Mouse (Mus musculus): ENCODE data around the gene 9430015G10Rik. TPM values are rescaled to one million over a fixed set of nuclear protein-coding genes. Genes with fewer than 3 reads are reported as not detected.

Gene 9430015G10Rik
- polyA plus RNA-seq, 1 experiment from 2014 or later: 11.8 TPM

- no peak for ATAC-seq (ENCODE audit: low read depth)
- Histone ChIP-seq H3K36me3 (no peaks in the 10 kb centered on the region), H3K4me2 (no peak overlapping the region), H3K27ac (no peak overlapping the region), H3K9ac (no peak overlapping the region), H3K4me3 (replicated peaks) (no peak overlapping the region), H3K27me3 (peaks cover 11% of the 10 kb centered on the region), H3K9me3 (replicated peaks) (no peaks in the 10 kb centered on the region), H3K4me1 (replicated peaks) (peaks cover 28% of the 10 kb centered on the region)
- DNase-seq: no peak
- 40% methylated on average over 4 of the region's 4 CpGs for WGBS (ENCODE audit: insufficient replicate concordance)
These were observed 27.1 kb upstream of the 9430015G10Rik start for GRCm38 (mm10) chr4:156082621-156083234.

GRCm38 (mm10) chr4:156083348-156083747, 26.4 kb upstream of the 9430015G10Rik start:
- Histone ChIP-seq H3K4me3 (replicated peaks) (no peak overlapping the region), H3K27me3 (peaks cover 5% of the 10 kb centered on the region), H3K36me3 (no peaks in the 10 kb centered on the region), H3K4me1 (replicated peaks) (peaks cover 22% of the 10 kb centered on the region), H3K9me3 (replicated peaks) (no peaks in the 10 kb centered on the region), H3K27ac (peak overlapping the region; percentile 43; the same call in 1 of the 2 replicates), H3K9ac (no peak overlapping the region), H3K4me2 (0 out of 2 replicates have a peak overlapping the region, but pooled peaks have one; percentile 1)
- no peak for DNase-seq
- WGBS (ENCODE audit: insufficient replicate concordance): 68% methylated on average over 5 of the region's 5 CpGs
- ATAC-seq (ENCODE audit: low read depth): no peak

- no peaks in the 10 kb centered on the region for H3K36me3 ChIP-seq
- H3K4me3 ChIP-seq (replicated peaks): no peak overlapping the region
- H3K9ac ChIP-seq: no peak overlapping the region
- ATAC-seq (ENCODE audit: low read depth) (no peak), DNase-seq (no peak)
- no peaks in the 10 kb centered on the region for H3K27me3 ChIP-seq
- 60% methylated on average over 9 of the region's 9 CpGs for WGBS (ENCODE audit: insufficient replicate concordance)
- H3K4me1 ChIP-seq (replicated peaks): peaks cover 22% of the 10 kb centered on the region
- H3K27ac ChIP-seq: peak overlapping the region; percentile 23; the same call in 1 of the 2 replicates
- no peaks in the 10 kb centered on the region for H3K9me3 ChIP-seq (replicated peaks)
- no peak overlapping the region for H3K4me2 ChIP-seq
These were observed 25.5 kb upstream of the 9430015G10Rik start for GRCm38 (mm10) chr4:156084096-156084879.

GRCm38 (mm10) chr4:156085256-156085655, 24.5 kb upstream of the 9430015G10Rik start:
- 63% methylated on average over 8 of the region's 8 CpGs for WGBS (ENCODE audit: insufficient replicate concordance)
- H3K9ac ChIP-seq: no peak overlapping the region
- no peaks in the 10 kb centered on the region for H3K9me3 ChIP-seq (replicated peaks)
- no peak overlapping the region for H3K4me3 ChIP-seq (replicated peaks)
- H3K36me3 ChIP-seq: no peaks in the 10 kb centered on the region
- H3K4me2 ChIP-seq: no peak overlapping the region
- no peak overlapping the region for H3K27ac ChIP-seq
- ATAC-seq (ENCODE audit: low read depth) (no peak), DNase-seq (no peak)
- H3K4me1 ChIP-seq (replicated peaks): peaks cover 22% of the 10 kb centered on the region
- no peaks in the 10 kb centered on the region for H3K27me3 ChIP-seq

GRCm38 (mm10) chr4:156087398-156088087, 22.2 kb upstream of the 9430015G10Rik start:
- Histone ChIP-seq H3K36me3 (no peaks in the 10 kb centered on the region), H3K4me2 (no peak overlapping the region), H3K27ac (no peak overlapping the region), H3K9me3 (replicated peaks) (no peaks in the 10 kb centered on the region), H3K4me1 (replicated peaks) (peaks cover 41% of the 10 kb centered on the region), H3K4me3 (replicated peaks) (no peak overlapping the region), H3K27me3 (no peaks in the 10 kb centered on the region), H3K9ac (no peak overlapping the region)
- DNase-seq (no peak), ATAC-seq (ENCODE audit: low read depth) (no peak)
- WGBS (ENCODE audit: insufficient replicate concordance): 16% methylated on average over 5 of the region's 5 CpGs

- Histone ChIP-seq H3K9ac (no peak overlapping the region), H3K4me3 (replicated peaks) (no peak overlapping the region), H3K4me1 (replicated peaks) (peaks cover 34% of the 10 kb centered on the region), H3K4me2 (peak overlapping the region; percentile 25), H3K27ac (no peak overlapping the region), H3K27me3 (no peaks in the 10 kb centered on the region), H3K9me3 (replicated peaks) (no peaks in the 10 kb centered on the region), H3K36me3 (no peaks in the 10 kb centered on the region)
- peak; percentile 91 for ATAC-seq (ENCODE audit: low read depth)
- WGBS (ENCODE audit: insufficient replicate concordance): 40% methylated on average over 1 of the region's 1 CpGs
- DNase-seq: peak; percentile 15
These were observed 18.5 kb upstream of the 9430015G10Rik start for GRCm38 (mm10) chr4:156091236-156091635.

GRCm38 (mm10) chr4:156092765-156093164, 17.0 kb upstream of the 9430015G10Rik start:
- Histone ChIP-seq H3K27ac (0 out of 2 replicates have a peak overlapping the region, but pooled peaks have one; percentile 20), H3K4me3 (replicated peaks) (no peak overlapping the region), H3K4me2 (no peak overlapping the region), H3K9ac (no peak overlapping the region), H3K27me3 (no peaks in the 10 kb centered on the region), H3K36me3 (no peaks in the 10 kb centered on the region), H3K4me1 (replicated peaks) (peaks cover 34% of the 10 kb centered on the region), H3K9me3 (replicated peaks) (no peaks in the 10 kb centered on the region)
- ATAC-seq (ENCODE audit: low read depth) (no peak), DNase-seq (no peak)
- 64% methylated on average over 1 of the region's 1 CpGs for WGBS (ENCODE audit: insufficient replicate concordance)

- peaks cover 34% of the 10 kb centered on the region for H3K4me1 ChIP-seq (replicated peaks)
- no peak overlapping the region for H3K4me3 ChIP-seq (replicated peaks)
- no peaks in the 10 kb centered on the region for H3K9me3 ChIP-seq (replicated peaks)
- DNase-seq (no peak), ATAC-seq (ENCODE audit: low read depth) (peak; percentile 60)
- H3K27me3 ChIP-seq: no peaks in the 10 kb centered on the region
- 59% methylated on average over 5 of the region's 5 CpGs for WGBS (ENCODE audit: insufficient replicate concordance)
- H3K27ac ChIP-seq: peak overlapping the region; percentile 34; the same call in 1 of the 2 replicates
- H3K36me3 ChIP-seq: no peaks in the 10 kb centered on the region
- no peak overlapping the region for H3K9ac ChIP-seq
- no peak overlapping the region for H3K4me2 ChIP-seq
These were observed 16.0 kb upstream of the 9430015G10Rik start for GRCm38 (mm10) chr4:156093758-156094157.

GRCm38 (mm10) chr4:156096191-156096590, 13.6 kb upstream of the 9430015G10Rik start:
- Histone ChIP-seq H3K4me2 (no peak overlapping the region), H3K36me3 (no peaks in the 10 kb centered on the region), H3K9me3 (replicated peaks) (no peaks in the 10 kb centered on the region), H3K4me3 (replicated peaks) (no peak overlapping the region), H3K27me3 (no peaks in the 10 kb centered on the region), H3K27ac (no peak overlapping the region), H3K4me1 (replicated peaks) (peaks cover 28% of the 10 kb centered on the region), H3K9ac (no peak overlapping the region)
- DNase-seq (no peak), ATAC-seq (ENCODE audit: low read depth) (no peak)
- WGBS (ENCODE audit: insufficient replicate concordance): 73% methylated on average over 1 of the region's 1 CpGs

GRCm38 (mm10) chr4:156097770-156098366, 11.9 kb upstream of the 9430015G10Rik start:
- Histone ChIP-seq H3K4me2 (no peak overlapping the region), H3K4me1 (replicated peaks) (peaks cover 11% of the 10 kb centered on the region), H3K36me3 (no peaks in the 10 kb centered on the region), H3K27ac (no peak overlapping the region), H3K9me3 (replicated peaks) (no peaks in the 10 kb centered on the region), H3K9ac (no peak overlapping the region), H3K4me3 (replicated peaks) (no peak overlapping the region), H3K27me3 (no peaks in the 10 kb centered on the region)
- 59% methylated on average over 9 of the region's 9 CpGs for WGBS (ENCODE audit: insufficient replicate concordance)
- no peak for DNase-seq
- ATAC-seq (ENCODE audit: low read depth): no peak

GRCm38 (mm10) chr4:156099427-156099826, 10.4 kb upstream of the 9430015G10Rik start:
- H3K27ac ChIP-seq: no peak overlapping the region
- H3K27me3 ChIP-seq: no peaks in the 10 kb centered on the region
- no peak overlapping the region for H3K4me2 ChIP-seq
- H3K4me3 ChIP-seq (replicated peaks): no peak overlapping the region
- H3K4me1 ChIP-seq (replicated peaks): 0 out of 2 replicates have a peak, but pooled peaks cover 3% of the 10 kb centered on the region
- DNase-seq (no peak), ATAC-seq (ENCODE audit: low read depth) (no peak)
- H3K36me3 ChIP-seq: no peaks in the 10 kb centered on the region
- 67% methylated on average over 6 of the region's 6 CpGs for WGBS (ENCODE audit: insufficient replicate concordance)
- H3K9me3 ChIP-seq (replicated peaks): no peaks in the 10 kb centered on the region
- H3K9ac ChIP-seq: no peak overlapping the region
